Mouse (Mus musculus): ENCODE measurements at regions not wholly inside any gene's neighbourhood (a gene's known extent, or its start where the extent isn't known, plus 50 kb on each side); places are given as distances from the start of the nearest gene placed in this dataset.

- TF ChIP-seq CTCF (IDR thresholded peaks at IDR 0.05; ENCODE audit: low read depth, low read length), result no peak
- no peak for TF ChIP-seq GATA1 (IDR thresholded peaks at IDR 0.05; ENCODE audit: borderline replicate concordance, low read length)
Observed at GRCm38 (mm10) chrX:50569087-50569486, 140.8 kb upstream of the Olfr1324 start.
